Mouse (Mus musculus): ENCODE measurements around the gene Vmn1r213. TPM values are rescaled to one million over a fixed set of nuclear protein-coding genes. Genes with fewer than 3 reads are reported as not detected.

Gene Vmn1r213
- not detected in 2 replicates for polyA plus RNA-seq (2015; fragmentation: Nextera tagmentation; extraction: Ambion mirVana)

DNA sequence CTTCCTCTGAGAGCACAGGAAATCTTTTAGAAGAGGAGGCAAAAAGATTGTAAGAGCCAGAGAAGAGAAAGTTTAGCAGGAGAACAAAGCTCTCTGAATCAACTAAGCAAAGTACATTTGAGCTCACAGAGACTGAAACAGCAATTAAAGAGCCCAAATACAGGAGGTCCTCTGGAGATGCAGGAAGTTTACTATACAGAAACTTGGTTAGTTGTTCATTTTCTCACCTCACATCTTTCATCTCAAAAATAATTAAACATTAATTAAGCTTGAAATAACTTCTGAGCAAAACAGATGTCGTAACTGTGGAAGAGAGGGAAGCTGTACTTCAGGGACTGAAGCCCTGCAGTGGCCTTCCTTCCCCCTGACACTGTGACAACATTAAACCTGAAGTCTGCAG is at the start of gene Vmn1r213:
Gene Vmn1r213, plus strand, starts transcription at position 301 of the 400 bp plus-strand sequence.
- no peaks in the 10 kb centered on the region for H3K27me3 ChIP-seq (ENCODE audit: insufficient read depth, low read length)
- WGBS (ENCODE audit: insufficient replicate concordance), result 36% methylated on average over 1 of the region's 1 CpGs
- no peaks in the 10 kb centered on the region for H3K36me3 ChIP-seq (replicated peaks; ENCODE audit: insufficient read depth, low read length)
- no peaks in the 10 kb centered on the region for H3K4me1 ChIP-seq (ENCODE audit: insufficient read depth)
- no peaks in the 10 kb centered on the region for H3K9me3 ChIP-seq (ENCODE audit: low read length)
- H3K27ac ChIP-seq (ENCODE audit: low read depth), result no peak within 1 kb of the TSS
- no peak within 1 kb of the TSS for H3K4me3 ChIP-seq (ENCODE audit: low read depth, low read length)
- ATAC-seq (no peak), DNase-seq (no peak)
- no peak within 1 kb of the TSS for H3K9ac ChIP-seq (replicated peaks)
- no peak for TF ChIP-seq EP300 (IDR thresholded peaks at IDR 0.05; ENCODE audit: low read depth)
- no peak within 1 kb of the TSS for H3K4me2 ChIP-seq (ENCODE audit: low read depth, low read length)

DNA sequence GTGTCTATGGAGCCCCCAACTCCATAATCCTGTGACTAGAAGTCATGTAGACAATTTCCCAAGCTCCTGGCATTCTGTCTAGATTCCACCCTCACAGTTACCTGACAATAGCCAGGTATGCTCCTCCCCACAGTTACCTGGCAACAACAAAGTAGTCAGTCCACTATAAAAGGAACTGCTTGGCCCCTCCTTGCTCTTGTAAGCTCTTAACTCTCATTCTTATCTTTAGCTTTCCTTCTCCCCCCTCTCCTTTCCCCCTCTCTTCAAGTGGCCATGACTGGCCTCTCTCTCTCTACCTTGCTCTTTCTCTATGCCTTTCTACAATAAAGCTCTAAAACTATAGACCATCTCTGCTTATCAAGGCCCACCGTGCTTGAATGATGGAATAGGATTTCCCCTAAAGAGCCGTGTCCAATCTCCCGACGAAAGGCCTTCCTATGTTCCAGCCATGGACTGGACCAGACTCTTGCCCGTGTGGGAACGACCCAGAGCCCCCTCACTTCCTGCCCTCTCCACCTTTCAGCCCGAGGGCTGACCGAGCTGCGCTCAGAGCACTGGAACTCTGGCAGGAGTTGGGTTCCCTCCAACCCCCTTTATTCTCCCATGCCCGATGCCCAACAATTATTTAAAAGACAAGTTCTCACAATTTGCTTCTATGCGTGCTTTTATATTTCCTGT is 17.1 kb upstream of the Vmn1r213 start:
- ATAC-seq (no peak), DNase-seq (no peak)
- Histone ChIP-seq H3K4me1 (ENCODE audit: insufficient read depth) (no peaks in the 10 kb centered on the region), H3K36me3 (replicated peaks; ENCODE audit: insufficient read depth, low read length) (no peaks in the 10 kb centered on the region), H3K27ac (ENCODE audit: low read depth) (no peak overlapping the region), H3K9ac (replicated peaks) (no peak overlapping the region), H3K4me3 (ENCODE audit: low read depth, low read length) (no peak overlapping the region), H3K9me3 (ENCODE audit: low read length) (no peaks in the 10 kb centered on the region), H3K27me3 (ENCODE audit: insufficient read depth, low read length) (no peaks in the 10 kb centered on the region), H3K4me2 (ENCODE audit: low read depth, low read length) (no peak overlapping the region)
- WGBS (ENCODE audit: insufficient replicate concordance), result 75% methylated on average over 11 of the region's 11 CpGs
- TF ChIP-seq CTCF (IDR thresholded peaks at IDR 0.05; ENCODE audit: low read depth), result no peak
- TF ChIP-seq EP300 (IDR thresholded peaks at IDR 0.05; ENCODE audit: low read depth), result no peak

DNA sequence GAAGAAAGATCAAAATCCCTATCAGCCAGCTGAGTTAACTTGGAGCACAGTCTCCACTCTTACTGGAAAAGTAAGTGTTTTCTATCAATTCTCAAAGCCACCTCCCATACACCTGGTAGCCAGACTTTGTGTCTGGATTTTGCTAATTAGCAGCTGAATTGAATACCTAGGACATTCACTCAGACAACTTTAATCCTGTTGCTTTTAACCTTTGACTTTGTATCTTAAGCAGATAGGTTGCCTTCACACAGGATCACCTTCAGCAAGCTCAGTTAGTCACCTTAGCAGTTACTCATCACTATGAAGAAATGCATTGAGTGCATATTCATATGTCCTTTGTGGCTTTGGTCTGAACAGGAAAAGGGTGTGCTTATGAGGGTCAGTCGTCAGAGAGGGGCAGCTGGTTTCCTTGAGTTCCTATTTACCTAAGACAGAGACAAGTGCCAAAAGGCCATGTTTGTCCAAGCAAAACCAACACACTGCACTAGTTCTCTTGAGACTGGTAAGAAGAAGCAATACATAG is 15.2 kb upstream of the Vmn1r213 start:
- H3K4me3 ChIP-seq (ENCODE audit: low read depth, low read length), result no peak overlapping the region
- no peaks in the 10 kb centered on the region for H3K36me3 ChIP-seq (replicated peaks; ENCODE audit: insufficient read depth, low read length)
- no peak overlapping the region for H3K27ac ChIP-seq (ENCODE audit: low read depth)
- WGBS (ENCODE audit: insufficient replicate concordance), result 29% methylated on average over 1 of the region's 1 CpGs
- no peaks in the 10 kb centered on the region; the same call in none of the 2 replicates for H3K9me3 ChIP-seq (ENCODE audit: low read length)
- no peaks in the 10 kb centered on the region for H3K4me1 ChIP-seq (ENCODE audit: insufficient read depth)
- no peaks in the 10 kb centered on the region for H3K27me3 ChIP-seq (ENCODE audit: insufficient read depth, low read length)
- H3K9ac ChIP-seq (replicated peaks), result no peak overlapping the region
- TF ChIP-seq CTCF (IDR thresholded peaks at IDR 0.05; ENCODE audit: low read depth), result no peak
- no peak for TF ChIP-seq EP300 (IDR thresholded peaks at IDR 0.05; ENCODE audit: low read depth)
- DNase-seq (no peak), ATAC-seq (no peak)
- H3K4me2 ChIP-seq (ENCODE audit: low read depth, low read length), result no peak overlapping the region

DNA sequence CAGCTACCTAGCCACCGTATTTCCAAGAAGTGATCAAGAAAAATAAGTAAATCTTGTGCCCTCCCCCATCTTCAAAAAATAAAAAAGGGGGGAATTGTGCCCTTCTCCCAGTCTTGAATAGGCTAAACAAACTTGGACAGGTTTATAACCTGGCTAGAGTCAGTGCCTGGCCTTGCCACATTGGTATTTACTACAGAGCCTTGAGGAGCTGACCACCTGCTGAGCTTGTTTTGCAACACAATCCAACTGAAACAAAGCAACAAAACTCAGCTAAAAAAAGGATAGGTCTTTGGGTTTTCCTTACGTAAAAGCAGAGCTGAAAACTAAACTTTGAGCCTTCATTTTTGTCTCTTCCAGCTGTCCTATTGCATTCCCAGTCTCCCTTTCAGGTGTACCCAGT is 14.7 kb upstream of the Vmn1r213 start:
- no peak for ATAC-seq

DNA sequence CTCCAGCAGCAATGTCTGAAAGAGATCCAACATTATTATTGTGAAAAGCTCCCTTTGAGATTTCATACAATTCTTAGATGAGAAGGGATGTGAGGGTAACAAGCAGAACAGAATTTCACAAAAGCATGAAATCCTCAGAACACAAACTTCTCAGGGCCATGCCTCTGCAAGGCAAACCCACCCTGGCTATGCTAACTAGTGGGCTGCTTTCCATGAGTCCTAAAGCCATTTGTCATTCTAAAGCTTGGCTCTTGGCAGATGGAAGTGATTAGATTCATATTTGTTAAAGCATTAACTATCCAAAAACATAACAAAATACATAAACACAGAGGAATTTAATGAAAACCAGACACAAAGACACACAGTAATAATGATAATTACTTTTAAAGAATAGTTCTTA is 10.7 kb downstream of the Vmn1r213 start:
- ATAC-seq (no peak), DNase-seq (no peak)
- H3K27ac ChIP-seq (ENCODE audit: low read depth), result no peak overlapping the region
- H3K4me2 ChIP-seq (ENCODE audit: low read depth, low read length), result no peak overlapping the region
- no peaks in the 10 kb centered on the region for H3K4me1 ChIP-seq (ENCODE audit: insufficient read depth)
- no peaks in the 10 kb centered on the region for H3K9me3 ChIP-seq (ENCODE audit: low read length)
- H3K36me3 ChIP-seq (replicated peaks; ENCODE audit: insufficient read depth, low read length), result no peaks in the 10 kb centered on the region
- TF ChIP-seq CTCF (IDR thresholded peaks at IDR 0.05; ENCODE audit: low read depth) (no peak), EP300 (IDR thresholded peaks at IDR 0.05; ENCODE audit: low read depth) (no peak)
- no peaks in the 10 kb centered on the region for H3K27me3 ChIP-seq (ENCODE audit: insufficient read depth, low read length)
- H3K4me3 ChIP-seq (ENCODE audit: low read depth, low read length), result no peak overlapping the region
- H3K9ac ChIP-seq (replicated peaks), result no peak overlapping the region

More for the DNA sequence above, 14.7 kb upstream of the Vmn1r213 start:
- no peak overlapping the region for H3K27ac ChIP-seq (ENCODE audit: low read depth)
- TF ChIP-seq EP300 (IDR thresholded peaks at IDR 0.05; ENCODE audit: low read depth) (no peak), CTCF (IDR thresholded peaks at IDR 0.05; ENCODE audit: low read depth) (no peak)
- no peak overlapping the region for H3K4me3 ChIP-seq (ENCODE audit: low read depth, low read length)
- no peak for DNase-seq
- H3K36me3 ChIP-seq (replicated peaks; ENCODE audit: insufficient read depth, low read length), result no peaks in the 10 kb centered on the region
- H3K9ac ChIP-seq (replicated peaks), result no peak overlapping the region
- H3K27me3 ChIP-seq (ENCODE audit: insufficient read depth, low read length), result no peaks in the 10 kb centered on the region
- 59% methylated on average over 2 of the region's 2 CpGs for WGBS (ENCODE audit: insufficient replicate concordance)
- H3K9me3 ChIP-seq (ENCODE audit: low read length), result no peaks in the 10 kb centered on the region; the same call in none of the 2 replicates
- H3K4me2 ChIP-seq (ENCODE audit: low read depth, low read length), result no peak overlapping the region
- H3K4me1 ChIP-seq (ENCODE audit: insufficient read depth), result no peaks in the 10 kb centered on the region

DNA sequence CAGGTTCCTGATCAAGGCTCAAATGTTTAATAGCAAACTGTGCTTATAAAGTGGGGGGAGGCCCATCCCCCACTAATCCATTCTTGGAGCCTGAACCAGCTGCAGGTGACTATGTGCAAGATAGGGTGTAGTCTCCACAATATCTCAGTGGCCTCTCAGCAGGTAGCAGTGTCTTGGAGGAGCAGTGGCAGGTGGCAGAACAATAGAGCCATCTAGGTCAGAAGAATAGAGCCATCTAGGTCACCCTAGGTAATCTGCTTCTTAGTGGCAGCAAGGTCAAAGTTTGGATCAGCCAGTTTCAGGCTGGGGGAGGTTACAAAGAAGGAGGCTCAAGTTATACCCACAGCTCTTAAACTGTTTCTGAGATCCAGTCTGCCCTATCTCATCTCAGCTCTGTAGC is 17.4 kb downstream of the Vmn1r213 start:
- Histone ChIP-seq H3K9ac (replicated peaks) (no peak overlapping the region), H3K27ac (ENCODE audit: low read depth) (no peak overlapping the region), H3K27me3 (ENCODE audit: insufficient read depth, low read length) (no peaks in the 10 kb centered on the region), H3K36me3 (replicated peaks; ENCODE audit: insufficient read depth, low read length) (no peaks in the 10 kb centered on the region), H3K4me2 (ENCODE audit: low read depth, low read length) (no peak overlapping the region), H3K4me1 (ENCODE audit: insufficient read depth) (no peaks in the 10 kb centered on the region), H3K4me3 (ENCODE audit: low read depth, low read length) (no peak overlapping the region), H3K9me3 (ENCODE audit: low read length) (no peaks in the 10 kb centered on the region)
- no peak for DNase-seq
- TF ChIP-seq EP300 (IDR thresholded peaks at IDR 0.05; ENCODE audit: low read depth) (no peak), CTCF (IDR thresholded peaks at IDR 0.05; ENCODE audit: low read depth) (no peak)
- no peak for ATAC-seq

All from liver, postnatal 0 days (tissue).